Mouse (Mus musculus): ENCODE results near the gene Dus3l. TPM values are rescaled to one million over a fixed set of nuclear protein-coding genes. Genes with fewer than 3 reads are reported as not detected.
A peak's percentile ranks its signal among the peaks of the same experiment; 100 is the strongest.

Gene Dus3l
- polyA plus RNA-seq, 1 experiment from 2014 or later = 42.3 TPM

DNA sequence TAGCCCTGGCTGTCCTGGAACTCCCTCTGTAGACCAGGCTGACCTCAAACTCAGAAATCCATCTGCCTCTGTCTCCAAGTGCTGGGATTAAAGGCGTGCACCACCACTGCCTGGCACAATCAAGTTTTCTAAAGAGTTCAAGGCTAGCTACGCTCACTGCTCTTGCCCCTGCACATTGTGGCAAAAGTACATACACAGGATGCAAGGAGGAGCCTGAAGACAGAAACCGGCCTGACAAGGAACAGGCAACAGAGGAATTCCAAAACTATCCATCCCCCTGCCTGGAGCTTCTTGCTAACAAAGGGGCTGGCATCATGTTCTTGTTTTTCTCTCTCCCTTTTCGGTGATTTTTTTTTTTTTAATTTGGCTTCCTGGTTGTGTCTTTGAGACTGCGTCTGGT is 20.4 kb upstream of the Dus3l start:
- Histone ChIP-seq H3K36me3 (ENCODE audit: control insufficient read depth, insufficient read depth, low read length) (no peaks in the 10 kb centered on the region), H3K9ac (ENCODE audit: low read length) (no peak overlapping the region), H3K27me3 (ENCODE audit: control insufficient read depth, insufficient read depth, low read length) (no peaks in the 10 kb centered on the region), H3K27ac (ENCODE audit: low read depth, low read length) (no peak overlapping the region), H3K4me3 (ENCODE audit: low read depth, low read length) (no peak overlapping the region), H3K4me2 (ENCODE audit: low read depth) (no peak overlapping the region), H3K4me1 (ENCODE audit: control insufficient read depth, insufficient read depth, low read length) (no peaks in the 10 kb centered on the region), H3K9me3 (ENCODE audit: control insufficient read depth, low read length) (no peaks in the 10 kb centered on the region)
- no peak for ATAC-seq (ENCODE audit: insufficient read depth, low FRiP score, low TSS enrichment)
- 72% methylated on average over 5 of the region's 5 CpGs for WGBS
- no peak for DNase-seq (ENCODE audit: low spot score)

DNA sequence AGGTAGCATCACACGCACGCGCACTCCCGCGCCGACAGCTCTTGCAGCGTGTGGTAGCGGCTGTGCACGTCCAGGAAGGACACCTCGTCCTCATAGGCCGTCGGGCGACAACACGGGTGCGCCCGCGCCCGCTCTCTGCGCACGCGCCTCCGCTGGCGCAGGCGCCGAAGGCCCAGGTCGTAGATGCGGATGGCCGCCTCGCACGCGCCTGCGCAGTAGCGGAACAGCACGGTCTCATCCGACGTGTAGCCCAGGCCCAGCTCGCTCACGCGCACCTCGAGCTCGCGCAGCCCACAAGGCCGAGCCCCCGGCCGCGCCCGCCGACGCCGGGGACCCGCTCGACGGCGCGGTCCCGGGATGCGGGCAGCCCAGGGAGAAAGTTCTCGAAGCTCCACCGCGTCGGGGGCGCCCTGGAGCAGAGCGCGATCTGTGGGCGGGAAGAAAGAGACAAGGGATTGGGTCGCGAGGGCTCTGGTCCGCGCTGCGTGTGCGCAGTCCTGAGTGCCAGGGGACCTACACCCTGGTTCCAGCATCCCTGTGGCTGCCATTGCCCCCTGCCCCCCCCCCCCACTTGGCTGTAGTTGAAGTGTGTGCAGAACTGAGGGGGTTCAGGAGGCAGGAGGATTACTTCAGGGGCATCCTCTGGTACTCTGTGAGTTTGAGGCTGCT is 13.0 kb upstream of the Dus3l start:
- Histone ChIP-seq H3K27ac (ENCODE audit: low read depth, low read length) (no peak overlapping the region), H3K9ac (ENCODE audit: low read length) (no peak overlapping the region; the same call in 1 of the 2 replicates)
- WGBS = 27% methylated on average over 65 of the region's 71 CpGs

DNA sequence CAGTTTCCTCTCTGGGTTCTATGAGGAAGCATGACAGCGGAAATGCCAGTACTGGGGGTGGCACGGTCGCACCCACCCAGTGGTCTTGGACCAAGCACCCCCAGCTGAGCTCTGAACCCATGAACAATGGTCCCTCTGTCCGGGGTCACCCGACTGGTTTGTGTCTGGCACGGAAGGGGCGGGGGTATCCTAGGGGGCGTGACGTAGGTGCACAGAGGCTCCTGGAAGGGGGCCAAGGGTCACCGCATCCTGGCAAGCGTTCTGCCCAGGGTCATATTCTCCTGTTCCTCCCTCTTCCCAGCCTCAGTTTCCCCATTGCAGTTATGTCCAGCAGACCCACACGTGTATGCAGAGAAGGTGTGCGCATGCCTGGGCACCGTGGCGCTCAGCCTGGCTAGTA is 11.1 kb upstream of the Dus3l start:
- no peaks in the 10 kb centered on the region for H3K9me3 ChIP-seq (ENCODE audit: control insufficient read depth, low read length)
- DNase-seq (ENCODE audit: low spot score) (no peak), ATAC-seq (ENCODE audit: insufficient read depth, low FRiP score, low TSS enrichment) (no peak)
- H3K27ac ChIP-seq (ENCODE audit: low read depth, low read length) = no peak overlapping the region
- peaks cover 11% of the 10 kb centered on the region for H3K4me1 ChIP-seq (ENCODE audit: control insufficient read depth, insufficient read depth, low read length)
- H3K27me3 ChIP-seq (ENCODE audit: control insufficient read depth, insufficient read depth, low read length) = peaks cover 67% of the 10 kb centered on the region
- H3K4me2 ChIP-seq (ENCODE audit: low read depth) = no peak overlapping the region
- no peak overlapping the region for H3K4me3 ChIP-seq (ENCODE audit: low read depth, low read length)
- WGBS = 21% methylated on average over 15 of the region's 15 CpGs
- no peak overlapping the region for H3K9ac ChIP-seq (ENCODE audit: low read length)
- H3K36me3 ChIP-seq (ENCODE audit: control insufficient read depth, insufficient read depth, low read length) = no peaks in the 10 kb centered on the region

More for the DNA sequence above, 13.0 kb upstream of the Dus3l start:
- H3K4me2 ChIP-seq (ENCODE audit: low read depth) = peak overlapping the region; percentile 27
- H3K36me3 ChIP-seq (ENCODE audit: control insufficient read depth, insufficient read depth, low read length) = no peaks in the 10 kb centered on the region
- DNase-seq (ENCODE audit: low spot score) (peak; percentile 83), ATAC-seq (ENCODE audit: insufficient read depth, low FRiP score, low TSS enrichment) (peak; percentile 56; the same call in 1 of the 2 replicates)
- peaks cover 55% of the 10 kb centered on the region for H3K27me3 ChIP-seq (ENCODE audit: control insufficient read depth, insufficient read depth, low read length)
- no peaks in the 10 kb centered on the region for H3K4me1 ChIP-seq (ENCODE audit: control insufficient read depth, insufficient read depth, low read length)
- no peaks in the 10 kb centered on the region for H3K9me3 ChIP-seq (ENCODE audit: control insufficient read depth, low read length)
- peak overlapping the region; percentile 16; the same call in 1 of the 2 replicates for H3K4me3 ChIP-seq (ENCODE audit: low read depth, low read length)

DNA sequence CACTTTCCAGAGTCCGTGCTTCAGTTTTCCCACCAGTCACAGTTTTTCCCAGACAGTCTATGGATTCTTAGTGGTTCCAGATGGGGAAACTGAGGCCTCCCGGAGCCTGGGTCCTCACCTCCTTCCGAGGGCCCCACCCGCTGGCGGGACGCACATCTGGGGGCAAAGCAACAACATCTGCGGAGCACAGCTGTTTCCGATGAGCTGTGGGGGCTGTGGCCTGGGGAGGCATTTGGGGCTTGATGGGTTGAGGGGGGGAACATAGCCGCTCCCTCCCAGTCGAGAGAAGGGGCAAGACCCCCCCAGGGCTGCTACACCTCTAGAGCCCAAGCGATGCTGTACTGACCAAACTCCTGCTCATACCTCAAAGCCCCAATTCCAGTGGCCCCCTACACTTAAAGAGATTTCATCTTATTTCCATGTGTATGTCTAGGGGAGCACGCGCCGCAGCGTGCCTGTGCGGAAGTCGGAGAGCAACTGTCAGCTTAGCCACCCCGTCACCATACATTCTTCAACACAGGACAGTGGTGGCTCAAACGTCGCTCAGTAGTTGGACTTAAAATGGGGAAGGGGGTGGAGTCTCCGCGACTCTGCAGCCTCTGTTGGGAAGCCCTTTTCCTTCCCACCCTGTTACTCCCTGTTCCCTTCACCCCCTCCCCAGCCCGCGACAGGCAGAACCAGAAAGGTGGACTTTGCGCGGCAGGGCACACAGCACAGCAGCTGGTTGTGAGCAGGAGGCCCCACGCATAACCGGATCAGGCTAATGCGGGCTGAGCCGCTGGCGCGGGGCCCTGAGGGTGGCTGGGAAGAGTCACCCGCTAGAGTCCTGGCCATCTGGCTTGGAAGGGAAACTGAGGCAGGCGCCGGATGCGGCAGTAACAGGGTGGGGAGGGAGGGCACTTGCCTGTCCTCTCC is 10.0 kb upstream of the Dus3l start:
- H3K27me3 ChIP-seq (ENCODE audit: control insufficient read depth, insufficient read depth, low read length) = peaks cover 67% of the 10 kb centered on the region
- H3K36me3 ChIP-seq (ENCODE audit: control insufficient read depth, insufficient read depth, low read length) = no peaks in the 10 kb centered on the region
- peaks cover 11% of the 10 kb centered on the region for H3K4me1 ChIP-seq (ENCODE audit: control insufficient read depth, insufficient read depth, low read length)
- no peak overlapping the region for H3K4me3 ChIP-seq (ENCODE audit: low read depth, low read length)
- H3K27ac ChIP-seq (ENCODE audit: low read depth, low read length) = no peak overlapping the region
- no peak overlapping the region for H3K9ac ChIP-seq (ENCODE audit: low read length)
- no peak for DNase-seq (ENCODE audit: low spot score)
- no peak for ATAC-seq (ENCODE audit: insufficient read depth, low FRiP score, low TSS enrichment)
- no peak overlapping the region for H3K4me2 ChIP-seq (ENCODE audit: low read depth)
- no peaks in the 10 kb centered on the region for H3K9me3 ChIP-seq (ENCODE audit: control insufficient read depth, low read length)
- 16% methylated on average over 35 of the region's 36 CpGs for WGBS

DNA sequence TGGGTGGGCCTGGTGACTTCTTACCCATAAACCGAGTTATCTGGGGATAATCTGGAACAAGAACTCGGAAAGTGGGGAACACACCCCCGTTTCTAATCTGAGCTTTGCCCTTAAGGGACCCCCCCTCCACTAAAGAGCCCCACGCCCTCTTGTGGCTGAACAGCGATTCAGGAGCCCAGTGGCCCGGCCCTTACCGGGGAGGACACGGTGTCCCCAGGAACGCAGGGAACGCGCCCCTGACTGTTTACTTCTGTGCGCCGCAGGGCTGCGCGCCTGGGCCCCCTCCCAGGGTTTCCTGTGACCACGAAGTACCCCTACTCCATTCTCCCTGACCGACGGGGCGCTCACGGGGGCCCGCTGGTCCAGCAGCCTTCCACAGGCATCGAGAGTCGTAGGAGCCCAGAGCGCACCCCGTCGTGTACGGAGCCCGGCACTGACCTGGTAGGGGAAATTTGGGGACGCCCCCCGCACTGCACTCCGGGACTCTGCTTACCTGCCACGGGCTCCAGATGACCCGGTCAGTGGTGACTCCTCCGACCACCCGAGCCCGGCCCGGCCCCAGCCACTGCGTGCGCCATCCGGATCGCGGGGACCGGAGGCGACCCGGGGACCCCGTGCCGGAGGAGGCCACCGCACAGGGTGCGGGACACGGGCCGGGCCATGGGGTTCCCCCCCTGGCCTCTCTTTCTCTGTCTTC is 7.7 kb upstream of the Dus3l start:
- Histone ChIP-seq H3K4me1 (ENCODE audit: control insufficient read depth, insufficient read depth, low read length) (peaks cover 11% of the 10 kb centered on the region), H3K27me3 (ENCODE audit: control insufficient read depth, insufficient read depth, low read length) (peaks cover 59% of the 10 kb centered on the region), H3K9ac (ENCODE audit: low read length) (peak overlapping the region; percentile 53), H3K4me2 (ENCODE audit: low read depth) (peak overlapping the region; percentile 79), H3K27ac (ENCODE audit: low read depth, low read length) (no peak overlapping the region), H3K4me3 (ENCODE audit: low read depth, low read length) (peak overlapping the region; percentile 40), H3K9me3 (ENCODE audit: control insufficient read depth, low read length) (no peaks in the 10 kb centered on the region), H3K36me3 (ENCODE audit: control insufficient read depth, insufficient read depth, low read length) (no peaks in the 10 kb centered on the region)
- WGBS = under 1% methylated on average over 38 of the region's 51 CpGs
- ATAC-seq (ENCODE audit: insufficient read depth, low FRiP score, low TSS enrichment) = peak; percentile 13; the same call in 1 of the 2 replicates
- DNase-seq (ENCODE audit: low spot score) = no peak

DNA sequence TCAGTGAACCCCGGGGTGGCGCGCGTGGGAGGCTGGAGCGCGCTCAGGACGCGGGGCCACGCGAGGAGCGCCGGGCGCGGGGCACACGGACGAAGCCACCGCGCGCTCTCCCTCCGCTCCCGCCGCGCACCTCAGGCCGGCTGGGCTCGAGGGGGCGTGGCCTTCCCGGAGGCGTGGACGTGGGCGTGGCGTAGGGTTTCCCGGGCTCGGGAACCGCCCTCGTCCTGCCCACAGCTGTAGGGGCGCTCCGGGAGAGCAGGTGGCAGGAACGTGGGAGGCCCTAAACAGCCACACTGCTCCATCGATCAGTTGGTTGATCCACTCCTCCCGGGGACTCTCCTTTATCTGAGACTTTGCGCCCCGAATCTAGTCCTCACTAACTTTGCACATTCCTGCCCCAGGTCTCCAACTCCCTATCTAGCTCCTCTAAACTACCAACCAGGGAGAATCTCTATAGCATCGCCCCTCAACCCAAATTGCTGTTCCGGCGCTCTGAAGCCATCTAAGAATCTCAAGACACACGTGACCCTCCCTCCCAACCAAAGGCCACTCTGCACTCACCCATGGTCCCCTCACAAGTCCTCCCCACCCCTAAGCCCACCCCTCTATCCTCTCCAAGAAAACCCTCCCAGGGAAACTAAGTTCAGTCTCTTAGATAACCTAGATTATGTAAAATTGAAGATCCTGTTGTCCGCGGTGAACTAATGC is 7.0 kb upstream of the Dus3l start, which contains the start of gene Nrtn:
TSS of gene Nrtn (minus strand) at position 115 of the 708 bp plus-strand sequence.
- DNase-seq (ENCODE audit: low spot score) (peak; percentile 86), ATAC-seq (ENCODE audit: insufficient read depth, low FRiP score, low TSS enrichment) (peak; percentile 53; the same call in 1 of the 2 replicates)
- WGBS = under 1% methylated on average over 36 of the region's 48 CpGs
- Histone ChIP-seq H3K9ac (ENCODE audit: low read length) (peak within 1 kb of the TSS; percentile 53), H3K4me1 (ENCODE audit: control insufficient read depth, insufficient read depth, low read length) (peaks cover 14% of the 10 kb centered on the region), H3K9me3 (ENCODE audit: control insufficient read depth, low read length) (no peaks in the 10 kb centered on the region), H3K27ac (ENCODE audit: low read depth, low read length) (no peak within 1 kb of the TSS), H3K36me3 (ENCODE audit: control insufficient read depth, insufficient read depth, low read length) (no peaks in the 10 kb centered on the region), H3K27me3 (ENCODE audit: control insufficient read depth, insufficient read depth, low read length) (peaks cover 52% of the 10 kb centered on the region), H3K4me2 (ENCODE audit: low read depth) (peak within 1 kb of the TSS; percentile 79), H3K4me3 (ENCODE audit: low read depth, low read length) (peak within 1 kb of the TSS; percentile 40)

DNA sequence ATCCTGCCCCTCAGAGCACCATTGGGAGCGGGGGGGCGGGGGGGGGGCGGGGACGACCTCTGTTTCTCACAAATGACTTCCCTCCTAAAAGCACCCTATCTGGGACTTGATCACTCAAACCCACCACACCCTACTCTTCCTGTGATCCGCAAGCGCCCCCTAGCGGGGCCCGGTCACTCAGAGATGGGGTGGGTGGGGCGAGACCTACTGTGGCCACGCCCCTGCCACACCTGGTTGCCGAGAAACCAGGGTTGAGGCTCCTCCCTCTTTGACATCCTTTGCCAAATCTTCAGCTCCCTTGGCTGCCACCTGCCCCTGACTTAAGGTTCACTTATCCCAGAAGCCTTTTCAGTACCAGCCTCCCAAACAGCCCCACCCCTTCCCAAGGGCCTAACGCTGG is 6.4 kb upstream of the Dus3l start:
- no peak for ATAC-seq (ENCODE audit: insufficient read depth, low FRiP score, low TSS enrichment)
- Histone ChIP-seq H3K9me3 (ENCODE audit: control insufficient read depth, low read length) (no peaks in the 10 kb centered on the region), H3K27ac (ENCODE audit: low read depth, low read length) (no peak overlapping the region), H3K9ac (ENCODE audit: low read length) (no peak overlapping the region), H3K4me1 (ENCODE audit: control insufficient read depth, insufficient read depth, low read length) (peaks cover 14% of the 10 kb centered on the region), H3K36me3 (ENCODE audit: control insufficient read depth, insufficient read depth, low read length) (no peaks in the 10 kb centered on the region), H3K4me2 (ENCODE audit: low read depth) (no peak overlapping the region), H3K4me3 (ENCODE audit: low read depth, low read length) (no peak overlapping the region), H3K27me3 (ENCODE audit: control insufficient read depth, insufficient read depth, low read length) (peaks cover 47% of the 10 kb centered on the region)
- peak; percentile 65 for DNase-seq (ENCODE audit: low spot score)
- WGBS = 7% methylated on average over 12 of the region's 12 CpGs

DNA sequence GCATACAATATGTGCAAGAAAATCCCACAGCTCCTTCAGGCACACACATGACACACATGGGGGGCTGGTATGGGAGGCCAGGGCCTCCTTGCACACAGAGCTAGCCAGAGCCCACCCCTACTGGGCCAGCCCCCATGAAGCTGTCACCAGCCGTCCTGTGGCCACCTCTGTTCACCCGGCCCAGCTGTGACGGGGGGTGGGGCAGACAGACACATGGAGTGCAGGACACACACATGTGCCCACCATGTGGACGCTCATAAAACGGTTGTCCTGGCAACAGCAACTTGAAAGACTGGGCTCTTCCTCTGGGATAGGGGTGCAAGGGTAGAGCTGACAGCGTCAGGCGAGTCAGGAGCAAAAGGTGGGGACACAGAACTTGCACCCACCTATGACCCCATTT is 5.3 kb upstream of the Dus3l start:
- 31% methylated on average over 7 of the region's 7 CpGs for WGBS
- no peak for DNase-seq (ENCODE audit: low spot score)
- Histone ChIP-seq H3K4me2 (ENCODE audit: low read depth) (no peak overlapping the region), H3K4me1 (ENCODE audit: control insufficient read depth, insufficient read depth, low read length) (peaks cover 14% of the 10 kb centered on the region), H3K9ac (ENCODE audit: low read length) (no peak overlapping the region), H3K27ac (ENCODE audit: low read depth, low read length) (no peak overlapping the region), H3K27me3 (ENCODE audit: control insufficient read depth, insufficient read depth, low read length) (peaks cover 35% of the 10 kb centered on the region), H3K9me3 (ENCODE audit: control insufficient read depth, low read length) (no peaks in the 10 kb centered on the region), H3K36me3 (ENCODE audit: control insufficient read depth, insufficient read depth, low read length) (no peaks in the 10 kb centered on the region), H3K4me3 (ENCODE audit: low read depth, low read length) (no peak overlapping the region)
- no peak for ATAC-seq (ENCODE audit: insufficient read depth, low FRiP score, low TSS enrichment)

All from neural tube, embryonic 11.5 days (tissue).